Mouse (Mus musculus) bone marrow, adult 2 months (tissue): ENCODE measurements around the gene Ehd4.

Experiments used
- CTCF ChIP-seq: fragments of 200-500 bp; IDR thresholded peaks from 2 replicates; pipeline ENCODE4 v1.5.1; 2011; ENCODE audit warnings: low read length, control low read depth; ENCODE audit not compliant: control insufficient read depth, insufficient read depth
- POLR2A ChIP-seq: fragments of 200-500 bp; IDR thresholded peaks from 2 replicates; pipeline ENCODE4 v1.6.1; 2011; ENCODE audit warnings: low read depth, mild to moderate bottlenecking, control low read depth, low read length, borderline replicate concordance; ENCODE audit not compliant: control insufficient read depth

DNA sequence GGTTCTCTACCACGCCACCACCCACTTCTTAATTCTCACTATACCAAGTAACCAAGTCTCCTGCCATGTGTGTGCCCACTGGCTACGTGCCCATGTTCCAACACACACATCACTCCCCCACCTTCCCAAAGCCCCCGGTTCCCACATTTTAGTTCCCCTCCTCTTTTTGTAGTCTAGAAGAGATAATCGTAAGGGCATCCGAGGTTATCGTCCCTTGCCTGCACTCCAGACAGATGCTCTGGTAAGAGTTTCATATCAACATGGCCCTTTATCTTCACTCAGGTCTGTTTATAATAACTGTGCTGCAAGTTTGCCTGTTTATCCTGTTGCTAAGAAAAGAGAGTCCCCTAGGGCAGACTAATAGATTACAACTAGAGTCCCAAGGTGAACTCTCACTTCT, 37.1 kb downstream of the Ehd4 start:
- TF ChIP-seq CTCF = no peak
- no peak for TF ChIP-seq POLR2A
